In the genomic region with DNA sequence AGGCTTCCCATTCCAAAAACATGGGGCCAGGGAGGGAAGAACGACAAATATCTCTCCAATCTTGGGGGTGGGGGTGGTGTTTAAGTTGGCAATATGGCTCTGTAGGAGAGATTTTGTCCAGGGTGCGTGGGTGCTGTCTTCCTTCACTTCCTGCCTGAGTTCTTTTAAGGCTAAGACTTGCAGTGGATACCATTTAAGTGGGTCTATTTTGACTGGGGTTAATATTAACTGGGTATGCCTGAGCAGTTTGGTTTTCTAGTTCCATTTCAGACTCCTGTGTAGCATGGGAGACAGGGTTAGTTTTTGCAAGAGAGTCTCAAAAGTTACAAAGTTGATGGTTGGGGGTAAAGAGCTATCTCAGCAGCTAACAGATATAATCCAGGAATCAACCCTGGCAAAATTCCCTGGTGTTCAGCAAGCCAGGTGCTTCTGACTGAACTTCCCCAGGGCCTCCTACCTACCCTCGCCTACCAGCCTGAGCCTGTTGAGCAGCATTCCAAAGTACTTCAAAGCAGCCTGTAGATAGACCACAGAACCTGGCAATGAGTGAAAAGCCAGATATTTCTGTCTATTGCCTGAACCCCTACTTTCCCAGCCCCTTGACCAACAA, we compare ENCODE assay signal across 17 mouse cellular contexts. TPM values are rescaled to one million over a fixed set of nuclear protein-coding genes. Genes with fewer than 3 reads are reported as not detected.
A peak's percentile ranks its signal among the peaks of the same experiment; 100 is the strongest.
DNase-seq lines count a peak whose midpoint lies in the region; ATAC-seq and TF ChIP-seq lines count a peak whose summit lies in the region.
"Had no signal": no experiment of that assay in that cellular context is flagged by ENCODE, and none has a peak within 500 bp of the region (broad histone marks: within the 10 kb centered on the region; RNA-seq: fewer than 3 reads in every experiment).

No protein-coding gene starts in this region.

- DNase-seq in urinary bladder, postnatal 14 days (ENCODE audit: low spot score), result peak; percentile 68
- DNase-seq in urinary bladder, postnatal 10 days (ENCODE audit: low spot score), result no peak
- peak; percentile 62 for DNase-seq in kidney, adult 9 months
- DNase-seq in lung, adult 2 months, result peak; percentile 32
- DNase-seq in stomach, postnatal 0 days (ENCODE audit: low spot score), result peak; percentile 53
- no peak for DNase-seq in gastrocnemius, postnatal 10 days
- DNase-seq in ovary, postnatal 14 days (ENCODE audit: low spot score), result no peak
- no peak for DNase-seq in retina, embryonic 14.5 days (ENCODE audit: low spot score)
- DNase-seq: adrenal gland, adult 2 months; cerebellum, adult 11-12 months had no signal

- H3K27me3 ChIP-seq in stomach, postnatal 0 days (ENCODE audit: control insufficient read depth, insufficient read depth, low read length), result no peaks in the 10 kb centered on the region

- no peaks in the 10 kb centered on the region for H3K36me3 ChIP-seq in stomach, postnatal 0 days (ENCODE audit: control insufficient read depth, insufficient read depth, low read length)

- H3K27ac ChIP-seq in stomach, postnatal 0 days (replicated peaks), result peak overlapping the region; percentile 61; the same call in 1 of the 2 replicates
- H3K27ac ChIP-seq: hindbrain, embryonic 14.5 days had no signal

- TF ChIP-seq EP300 in stomach, postnatal 0 days (optimal IDR thresholded peaks at IDR 0.05), result no peak

- no peak overlapping the region for H3K9ac ChIP-seq in stomach, postnatal 0 days (ENCODE audit: low read length)
- H3K9ac ChIP-seq: hindbrain, embryonic 14.5 days had no signal

- WGBS in lung, adult 2 months, result 58% methylated on average over 3 of the region's 3 CpGs
- 37% methylated on average over 3 of the region's 3 CpGs for WGBS in stomach, postnatal 0 days

- no peaks in the 10 kb centered on the region for H3K9me3 ChIP-seq in stomach, postnatal 0 days (ENCODE audit: control insufficient read depth, low read length)

- H3K4me3 ChIP-seq in lung, adult 2 months (replicated peaks; ENCODE audit: extremely low read depth, low read depth, low read length), result no peak overlapping the region
- no peak overlapping the region for H3K4me3 ChIP-seq in stomach, postnatal 0 days (ENCODE audit: low read depth, low read length)

- no peak for TF ChIP-seq POLR2A in lung, adult 2 months (IDR thresholded peaks at IDR 0.05; ENCODE audit: borderline replicate concordance, extremely low read depth, low read depth, low read length)

- ATAC-seq in stomach, postnatal 0 days (ENCODE audit: low FRiP score, low TSS enrichment), result no peak
- ATAC-seq: forebrain, embryonic 16.5 days had no signal

- no peak for TF ChIP-seq CTCF in lung, adult 2 months (IDR thresholded peaks at IDR 0.05; ENCODE audit: insufficient read depth, low read length)
- no peak for TF ChIP-seq CTCF in stomach, postnatal 0 days (IDR thresholded peaks at IDR 0.05; ENCODE audit: low read depth)

- H3K4me2 ChIP-seq in stomach, postnatal 0 days (replicated peaks; ENCODE audit: low read depth), result no peak overlapping the region
- H3K4me2 ChIP-seq: heart, embryonic 11.5 days; hindbrain, embryonic 14.5 days had no signal

- H3K4me1 ChIP-seq in lung, adult 2 months (ENCODE audit: control insufficient read depth, insufficient read depth, low read length), result no peaks in the 10 kb centered on the region; the same call in 1 of the 2 replicates
- H3K4me1 ChIP-seq in stomach, postnatal 0 days (replicated peaks; ENCODE audit: control insufficient read depth, insufficient read depth), result no peaks in the 10 kb centered on the region

RNA-seq across cellular contexts. Expression of gene Rptn, which starts 26.4 kb away (rescaled TPM):
- polyA plus RNA-seq in lung, adult 2 months (2012; rRNA removed), result 0.16 and 42.1 TPM in 2 replicates
- polyA plus RNA-seq in stomach, postnatal 0 days (2015; fragmentation: Nextera tagmentation; extraction: Ambion mirVana), result 181 and 233 TPM in 2 replicates
- total RNA-seq in gastrocnemius, postnatal 10 days (2021), result not detected
- total RNA-seq: adrenal gland, adult 2 months; layer of hippocampus, postnatal 25 days; liver, adult 2 months; midbrain, postnatal 0 days; neutrophil, adult 5-6 weeks had no signal
- polyA plus RNA-seq: adrenal gland, adult 2 months; forebrain, embryonic 16.5 days; heart, embryonic 11.5 days; hindbrain, embryonic 14.5 days; liver, adult 2 months; midbrain, postnatal 0 days had no signal

RNA-seq across cellular contexts. Expression of gene Hrnr, which starts 47.5 kb away (rescaled TPM):
- 3.0 TPM in 1 of 2 replicates, not detected in the other for polyA plus RNA-seq in lung, adult 2 months (2012; rRNA removed)
- polyA plus RNA-seq in stomach, postnatal 0 days (2015; fragmentation: Nextera tagmentation; extraction: Ambion mirVana), result 60.2 and 63.1 TPM in 2 replicates
- total RNA-seq in gastrocnemius, postnatal 10 days (2021), result not detected
- total RNA-seq: adrenal gland, adult 2 months; layer of hippocampus, postnatal 25 days; liver, adult 2 months; neutrophil, adult 5-6 weeks had no signal
- polyA plus RNA-seq: adrenal gland, adult 2 months; forebrain, embryonic 16.5 days; heart, embryonic 11.5 days; hindbrain, embryonic 14.5 days; liver, adult 2 months; midbrain, postnatal 0 days had no signal

Comparison
In these comparisons a context has a peak if more than half of its experiments do, and no peak if none do; other contexts are left out.
1. DNase-seq: peak in urinary bladder, postnatal 14 days (single experiment), kidney, adult 9 months (single experiment), lung, adult 2 months (single experiment) and stomach, postnatal 0 days (single experiment); none in urinary bladder, postnatal 10 days (single experiment), gastrocnemius, postnatal 10 days (single experiment), ovary, postnatal 14 days (single experiment) and retina, embryonic 14.5 days (single experiment).
2. RNA of gene Hrnr, which starts 47.5 kb away (polyA plus RNA-seq): 60.2 to 63.1 TPM in stomach, postnatal 0 days; 3.0 TPM in lung, adult 2 months; every median in the first group is over 10 times any median in the second.